Mouse (Mus musculus) heart, postnatal 14 days (tissue): ENCODE results near the gene Zfp273. TPM values are rescaled to one million over a fixed set of nuclear protein-coding genes. Genes with fewer than 3 reads are reported as not detected.
"Not testable (repeated sequence)": the region's sequence is repeated elsewhere in the genome, so short reads cannot be mapped to it uniquely, and the experiment has no call there.

Source experiments
- DNase-seq, 2 experiments: peaks; one replicate each; pipeline ENCODE4 v3.0.0; 2021 to 2022
- intact Hi-C: fragments of 180-260 bp; cut with DNase I; formaldehyde crosslinking; loops from one replicate; pipeline ENCODE4 v1.15.1; 2025
- total RNA-seq, 2 experiments: library from RNA; stranded (reverse); gene quantifications; 2 replicates each; pipeline ENCODE4 v1.2.3; 2021

The Zfp273 gene
- total RNA-seq, 2 experiments from 2014 or later, result 1.9 to 2.2 TPM

GRCm38 (mm10) chr13:67863026-67863425, 49.5 kb downstream of the Zfp273 start, which contains the start of gene BC048507:
BC048507 (plus strand) TSS chr13:67863326.
- intact Hi-C loops, result no loop called here

DNA sequence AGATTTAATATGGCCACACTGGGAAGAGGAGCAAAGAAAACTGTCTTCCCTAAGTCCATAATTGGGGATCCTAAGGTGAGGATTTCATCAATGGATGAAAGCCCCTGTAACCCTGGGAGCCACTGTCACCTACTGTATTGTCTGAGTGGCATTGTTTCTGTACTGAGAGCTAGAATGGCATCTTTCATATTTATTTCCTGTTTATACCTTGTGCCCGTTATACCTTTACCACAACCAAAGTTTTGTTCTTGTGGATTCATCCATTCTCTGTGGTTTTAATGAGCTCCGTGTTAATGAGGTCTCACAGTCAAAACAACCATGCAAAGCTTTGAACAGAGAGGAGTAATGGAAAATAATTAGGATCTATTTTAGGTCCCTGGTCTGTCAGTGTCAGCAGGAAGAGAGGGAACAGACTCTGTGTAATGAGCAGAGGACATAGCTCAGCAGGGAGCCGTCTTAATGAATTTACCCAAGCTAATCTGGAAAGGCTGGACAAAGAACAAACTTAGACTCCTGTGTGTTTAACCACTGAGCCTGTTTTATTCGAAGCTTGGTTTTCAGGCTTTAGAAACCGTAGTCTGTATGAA, 51.3 kb downstream of the Zfp273 start:
- DNase-seq, result no peak
- intact Hi-C loops, result no loop called here

More at GRCm38 (mm10) chr13:67863026-67863425, 49.5 kb downstream of the Zfp273 start, which contains the start of gene BC048507:
- no peak for DNase-seq

DNA sequence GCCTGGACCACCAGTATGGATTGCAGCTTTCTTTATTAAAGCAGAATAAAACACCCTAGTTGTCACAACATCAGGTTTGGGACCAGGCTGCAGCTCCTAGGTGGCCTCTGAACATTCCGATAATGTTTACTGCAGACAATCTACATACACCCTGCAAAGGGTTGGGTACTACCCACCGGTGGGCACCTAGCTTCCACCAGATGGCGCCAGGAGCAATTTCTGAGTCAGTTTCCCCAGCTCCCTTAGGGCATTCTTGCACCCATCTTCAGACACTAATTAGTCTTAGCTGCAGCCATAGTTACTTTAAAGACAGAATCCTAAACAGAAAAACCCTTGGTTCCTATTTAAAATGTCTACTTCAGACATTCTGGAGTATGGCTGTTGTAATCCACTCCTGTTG, 54.4 kb downstream of the Zfp273 start:
- DNase-seq, result no peak
- intact Hi-C loops, result no loop called here

GRCm38 (mm10) chr13:67876049-67876698, 62.6 kb downstream of the Zfp273 start:
- DNase-seq, intact Hi-C loops: not testable (repeated sequence)

Other genes starting within 250 kb of the Zfp273 start
- 1 to 10 TPM; 4.3 TPM for gene Zfp729b, start 204.0 kb upstream of the Zfp273 start, total RNA-seq
- gene Gm49345, start 176.0 kb upstream of the Zfp273 start, total RNA-seq, result under 1 TPM; 0.34 to 0.38 TPM
- 1 to 10 TPM; 3.4 TPM for gene Zfp729a, start 175.9 kb upstream of the Zfp273 start, total RNA-seq
- 1 to 10 TPM; 6.4 to 7.1 TPM for gene Zfp738, start 126.7 kb upstream of the Zfp273 start, total RNA-seq
- gene Zfp65, start 84.6 kb upstream of the Zfp273 start, total RNA-seq, result 1 to 10 TPM; 6.0 to 6.8 TPM
- gene Zfp85, start 58.5 kb upstream of the Zfp273 start, total RNA-seq, result 1 to 10 TPM; 1.8 to 3.1 TPM
- 1 to 10 TPM in 1 of 2 experiments, under 1 TPM in 1; 0.90 to 1.1 TPM for gene Zfp493, start 34.0 kb upstream of the Zfp273 start, total RNA-seq
- gene Gm10037, start 17.4 kb downstream of the Zfp273 start, total RNA-seq, result under 1 TPM; 0.76 to 0.78 TPM
- not detected for gene BC048507, start 49.6 kb downstream of the Zfp273 start, total RNA-seq